Mouse (Mus musculus) liver, embryonic 15.5 days (tissue): ENCODE data around the gene Polr3gl. TPM values are rescaled to one million over a fixed set of nuclear protein-coding genes. Genes with fewer than 3 reads are reported as not detected.
A peak's percentile ranks its signal among the peaks of the same experiment; 100 is the strongest.

ENCODE experiments used
- ATAC-seq: fragments of 200-750 bp; cut with Nextera tagmentation; 2 replicates; pipeline ENCODE4 v1.8.0; 2017; ENCODE audit warnings: moderate number of reproducible peaks, mild to moderate bottlenecking, moderate library complexity; ENCODE audit not compliant: insufficient read depth
- H3K27ac ChIP-seq: fragments of 300-500 bp; sonication (generic); replicated peaks from 2 replicates; pipeline ENCODE4 v1.5.1; 2015; ENCODE audit warnings: mild to moderate bottlenecking, inconsistent platforms
- H3K27me3 ChIP-seq: fragments of 300-500 bp; sonication (generic); 2 replicates; pipeline ENCODE4 v1.6.1; 2015; ENCODE audit warnings: mild to moderate bottlenecking, inconsistent platforms
- H3K36me3 ChIP-seq: fragments of 300-500 bp; sonication (generic); replicated peaks from 2 replicates; pipeline ENCODE4 v1.6.1; 2015; ENCODE audit warnings: moderate library complexity, mild to moderate bottlenecking, inconsistent platforms
- H3K4me1 ChIP-seq: fragments of 300-500 bp; sonication (generic); replicated peaks from 2 replicates; pipeline ENCODE4 v1.6.1; 2015; ENCODE audit warnings: inconsistent platforms
- H3K4me2 ChIP-seq: fragments of 300-500 bp; sonication (generic); 2 replicates; pipeline ENCODE4 v1.6.1; 2015; ENCODE audit warnings: moderate library complexity, mild to moderate bottlenecking, inconsistent platforms
- H3K4me3 ChIP-seq: fragments of 300-500 bp; sonication (generic); replicated peaks from 2 replicates; pipeline ENCODE4 v1.5.1; 2015; ENCODE audit warnings: mild to moderate bottlenecking, inconsistent platforms
- H3K9ac ChIP-seq: fragments of 300-500 bp; sonication (generic); 2 replicates; pipeline ENCODE4 v1.6.1; 2015; ENCODE audit warnings: moderate library complexity, mild to moderate bottlenecking, inconsistent platforms
- H3K9me3 ChIP-seq: fragments of 300-500 bp; sonication (generic); replicated peaks from 2 replicates; pipeline ENCODE4 v1.6.1; 2016; ENCODE audit warnings: inconsistent platforms
- WGBS: fragments of 180-500 bp; shearing (Covaris S2); methylation state at CpG from one replicate; pipeline ENCODE4 v1.1.7; 2015; ENCODE audit warnings: mixed read lengths; ENCODE audit not compliant: insufficient replicate concordance; 5-methylcytosine and 5-hydroxymethylcytosine counted together
- polyA plus RNA-seq: library from polyadenylated mRNA; unstranded; fragments of >200 nt; fragmentation: Nextera tagmentation; extraction: Ambion mirVana; gene quantifications from 2 replicates; pipeline ENCODE4 v1.2.1, GENCODE M21; 2015

The Polr3gl gene
- polyA plus RNA-seq, 1 experiment from 2014 or later, result 10.9 TPM

GRCm38 (mm10) chr3:96597435-96597891 is 3.5 kb upstream of the Polr3gl start:
- H3K4me1 ChIP-seq, result peaks cover 55% of the 10 kb centered on the region
- H3K9ac ChIP-seq, result no peak overlapping the region
- under 1% methylated on average over 40 of the region's 40 CpGs for WGBS
- ATAC-seq, result no peak
- H3K27me3 ChIP-seq, result peaks cover 78% of the 10 kb centered on the region
- H3K36me3 ChIP-seq, result no peaks in the 10 kb centered on the region
- H3K27ac ChIP-seq, result no peak overlapping the region
- H3K4me3 ChIP-seq, result peak overlapping the region; percentile 40
- H3K9me3 ChIP-seq, result no peaks in the 10 kb centered on the region
- H3K4me2 ChIP-seq, result peak overlapping the region; percentile 64

- Histone ChIP-seq H3K4me2 (peak overlapping the region; percentile 64), H3K4me3 (peak overlapping the region; percentile 40), H3K27ac (no peak overlapping the region), H3K4me1 (peaks cover 58% of the 10 kb centered on the region), H3K9ac (no peak overlapping the region), H3K36me3 (no peaks in the 10 kb centered on the region), H3K9me3 (no peaks in the 10 kb centered on the region), H3K27me3 (peaks cover 72% of the 10 kb centered on the region)
- ATAC-seq, result no peak
- 3% methylated on average over 11 of the region's 12 CpGs for WGBS
Measured at GRCm38 (mm10) chr3:96596855-96597254, 2.9 kb upstream of the Polr3gl start.

GRCm38 (mm10) chr3:96596228-96596707 is 2.3 kb upstream of the Polr3gl start, which contains the start of gene Ankrd34a:
Gene Ankrd34a (plus strand): TSS chr3:96596636.
- H3K9me3 ChIP-seq, result no peaks in the 10 kb centered on the region
- peaks cover 52% of the 10 kb centered on the region for H3K4me1 ChIP-seq
- H3K4me2 ChIP-seq, result peak within 1 kb of the TSS; percentile 64
- H3K36me3 ChIP-seq, result no peaks in the 10 kb centered on the region
- peak within 1 kb of the TSS; percentile 40 for H3K4me3 ChIP-seq
- ATAC-seq, result no peak
- peaks cover 66% of the 10 kb centered on the region for H3K27me3 ChIP-seq
- no peak within 1 kb of the TSS for H3K9ac ChIP-seq
- 2% methylated on average over 23 of the region's 23 CpGs for WGBS
- no peak within 1 kb of the TSS for H3K27ac ChIP-seq

GRCm38 (mm10) chr3:96595661-96596060 is 1.7 kb upstream of the Polr3gl start:
- no peak overlapping the region for H3K4me3 ChIP-seq
- no peak for ATAC-seq
- peaks cover 46% of the 10 kb centered on the region for H3K4me1 ChIP-seq
- no peak overlapping the region; the same call in 1 of the 2 replicates for H3K4me2 ChIP-seq
- peaks cover 60% of the 10 kb centered on the region for H3K27me3 ChIP-seq
- H3K9me3 ChIP-seq, result no peaks in the 10 kb centered on the region
- 23% methylated on average over 6 of the region's 6 CpGs for WGBS
- no peak overlapping the region for H3K27ac ChIP-seq
- H3K9ac ChIP-seq, result no peak overlapping the region
- H3K36me3 ChIP-seq, result no peaks in the 10 kb centered on the region

GRCm38 (mm10) chr3:96594851-96595250 is 870 bp upstream of the Polr3gl start:
- H3K36me3 ChIP-seq, result no peaks in the 10 kb centered on the region
- H3K4me3 ChIP-seq, result no peak overlapping the region
- no peak for ATAC-seq
- H3K9ac ChIP-seq, result no peak overlapping the region
- WGBS, result 80% methylated on average over 5 of the region's 5 CpGs
- peaks cover 44% of the 10 kb centered on the region for H3K4me1 ChIP-seq
- peaks cover 52% of the 10 kb centered on the region for H3K27me3 ChIP-seq
- H3K4me2 ChIP-seq, result no peak overlapping the region
- H3K9me3 ChIP-seq, result no peaks in the 10 kb centered on the region
- H3K27ac ChIP-seq, result no peak overlapping the region

- WGBS, result under 1% methylated on average over 10 of the region's 10 CpGs
Measured at GRCm38 (mm10) chr3:96593374-96593773, 607 bp downstream of the Polr3gl start.

GRCm38 (mm10) chr3:96590657-96591056 is 3.3 kb downstream of the Polr3gl start:
- WGBS, result 72% methylated on average over 4 of the region's 4 CpGs
- ATAC-seq, result no peak
- H3K27me3 ChIP-seq, result peaks cover 10% of the 10 kb centered on the region

More at GRCm38 (mm10) chr3:96593374-96593773, 607 bp downstream of the Polr3gl start:
- 0 out of 2 replicates have a peak, but pooled peaks have one; percentile 15 for ATAC-seq
- peak overlapping the region; percentile 74 for H3K9ac ChIP-seq
- peak overlapping the region; percentile 86 for H3K27ac ChIP-seq
- peaks cover 39% of the 10 kb centered on the region for H3K4me1 ChIP-seq
- H3K27me3 ChIP-seq, result peaks cover 37% of the 10 kb centered on the region
- H3K36me3 ChIP-seq, result no peaks in the 10 kb centered on the region
- H3K9me3 ChIP-seq, result no peaks in the 10 kb centered on the region
- H3K4me3 ChIP-seq, result peak overlapping the region; percentile 72
- peak overlapping the region; percentile 79 for H3K4me2 ChIP-seq

GRCm38 (mm10) chr3:96583386-96583785 is 10.6 kb downstream of the Polr3gl start:
- H3K4me2 ChIP-seq, result no peak overlapping the region
- H3K27ac ChIP-seq, result no peak overlapping the region
- H3K9me3 ChIP-seq, result no peaks in the 10 kb centered on the region
- H3K27me3 ChIP-seq, result no peaks in the 10 kb centered on the region
- no peak for ATAC-seq
- H3K36me3 ChIP-seq, result no peaks in the 10 kb centered on the region
- H3K4me1 ChIP-seq, result peaks cover 20% of the 10 kb centered on the region
- no peak overlapping the region for H3K9ac ChIP-seq
- H3K4me3 ChIP-seq, result no peak overlapping the region
- 81% methylated on average over 5 of the region's 5 CpGs for WGBS

More at GRCm38 (mm10) chr3:96590657-96591056, 3.3 kb downstream of the Polr3gl start:
- peaks cover 16% of the 10 kb centered on the region for H3K4me1 ChIP-seq
- no peaks in the 10 kb centered on the region for H3K9me3 ChIP-seq
- no peaks in the 10 kb centered on the region for H3K36me3 ChIP-seq
- no peak overlapping the region for H3K27ac ChIP-seq
- no peak overlapping the region for H3K4me3 ChIP-seq
- H3K4me2 ChIP-seq, result no peak overlapping the region
- H3K9ac ChIP-seq, result no peak overlapping the region

- WGBS, result 76% methylated on average over 16 of the region's 16 CpGs
- H3K4me3 ChIP-seq, result no peak overlapping the region
- peaks cover 27% of the 10 kb centered on the region for H3K4me1 ChIP-seq
- no peaks in the 10 kb centered on the region for H3K27me3 ChIP-seq
- no peak overlapping the region for H3K4me2 ChIP-seq
- ATAC-seq, result no peak
- H3K36me3 ChIP-seq, result no peaks in the 10 kb centered on the region
- no peak overlapping the region for H3K9ac ChIP-seq
- no peak overlapping the region for H3K27ac ChIP-seq
- H3K9me3 ChIP-seq, result no peaks in the 10 kb centered on the region
Measured at GRCm38 (mm10) chr3:96581771-96582515, 12.0 kb downstream of the Polr3gl start.

- Histone ChIP-seq H3K27ac (no peak overlapping the region), H3K4me2 (no peak overlapping the region), H3K9ac (no peak overlapping the region), H3K4me3 (no peak overlapping the region), H3K4me1 (peaks cover 35% of the 10 kb centered on the region), H3K9me3 (no peaks in the 10 kb centered on the region), H3K27me3 (no peaks in the 10 kb centered on the region), H3K36me3 (no peaks in the 10 kb centered on the region)
- no peak for ATAC-seq
- WGBS, result 59% methylated on average over 6 of the region's 6 CpGs
Measured at GRCm38 (mm10) chr3:96581141-96581540, 12.8 kb downstream of the Polr3gl start.

GRCm38 (mm10) chr3:96579885-96580454 is 14.0 kb downstream of the Polr3gl start:
- peak; percentile 41; the same call in 1 of the 2 replicates for ATAC-seq
- Histone ChIP-seq H3K4me2 (peak overlapping the region; percentile 53), H3K4me1 (peaks cover 45% of the 10 kb centered on the region), H3K27me3 (no peaks in the 10 kb centered on the region), H3K4me3 (peak overlapping the region; percentile 20; the same call in 1 of the 2 replicates), H3K9me3 (no peaks in the 10 kb centered on the region), H3K36me3 (no peaks in the 10 kb centered on the region), H3K9ac (no peak overlapping the region), H3K27ac (peak overlapping the region; percentile 35; the same call in 1 of the 2 replicates)
- 2% methylated on average over 16 of the region's 16 CpGs for WGBS
